Mouse (Mus musculus) embryonic facial prominence, embryonic 13.5 days (tissue): ENCODE results near the gene Csnk2a2. TPM values are rescaled to one million over a fixed set of nuclear protein-coding genes. Genes with fewer than 3 reads are reported as not detected.

Source experiments
- ATAC-seq: fragments of 200-750 bp; cut with Nextera tagmentation; 2 replicates; pipeline ENCODE4 v1.8.0; 2017; ENCODE audit warnings: low read depth; ENCODE audit not compliant: insufficient number of reproducible peaks, insufficient read depth, low FRiP score, low TSS enrichment
- H3K27ac ChIP-seq: fragments of 300-500 bp; sonication (generic); 2 replicates; pipeline ENCODE4 v1.5.1; 2015; ENCODE audit warnings: moderate library complexity, mild to moderate bottlenecking, inconsistent platforms
- H3K27me3 ChIP-seq: fragments of 300-500 bp; sonication (generic); 2 replicates; pipeline ENCODE4 v1.6.1; 2015; ENCODE audit warnings: mild to moderate bottlenecking, inconsistent platforms
- H3K36me3 ChIP-seq: fragments of 300-500 bp; sonication (generic); 2 replicates; pipeline ENCODE4 v1.6.1; 2015; ENCODE audit warnings: mild to moderate bottlenecking, inconsistent platforms
- H3K4me1 ChIP-seq: fragments of 300-500 bp; sonication (generic); 2 replicates; pipeline ENCODE4 v1.6.1; 2015; ENCODE audit warnings: inconsistent platforms
- H3K4me2 ChIP-seq: fragments of 300-500 bp; sonication (generic); 2 replicates; pipeline ENCODE4 v1.6.1; 2015; ENCODE audit warnings: moderate library complexity, mild to moderate bottlenecking, inconsistent platforms
- H3K4me3 ChIP-seq: fragments of 300-500 bp; sonication (generic); 2 replicates; pipeline ENCODE4 v1.5.1; 2015; ENCODE audit warnings: mild to moderate bottlenecking, inconsistent platforms
- H3K9ac ChIP-seq: fragments of 300-500 bp; sonication (generic); 2 replicates; pipeline ENCODE4 v1.6.1; 2015; ENCODE audit warnings: mild to moderate bottlenecking, inconsistent platforms
- H3K9me3 ChIP-seq: fragments of 300-500 bp; sonication (generic); 2 replicates; pipeline ENCODE4 v1.6.1; 2016; ENCODE audit warnings: inconsistent platforms
- WGBS: fragments of 180-500 bp; shearing (Covaris S2); methylation state at CpG from one replicate; pipeline ENCODE4 v1.1.7; 2015; ENCODE audit warnings: mixed read lengths; 5-methylcytosine and 5-hydroxymethylcytosine counted together
- polyA plus RNA-seq: library from polyadenylated mRNA; unstranded; fragments of >200 nt; fragmentation: Nextera tagmentation; extraction: Ambion mirVana; gene quantifications from 2 replicates; pipeline ENCODE4 v1.2.1, GENCODE M21; 2015

The Csnk2a2 gene
- polyA plus RNA-seq, 1 experiment from 2014 or later, result 14.6 TPM

GRCm38 (mm10) chr8:95409518-95409917 is 80.3 kb downstream of the Csnk2a2 start:
- H3K36me3 ChIP-seq, result no peaks in the 10 kb centered on the region

DNA sequence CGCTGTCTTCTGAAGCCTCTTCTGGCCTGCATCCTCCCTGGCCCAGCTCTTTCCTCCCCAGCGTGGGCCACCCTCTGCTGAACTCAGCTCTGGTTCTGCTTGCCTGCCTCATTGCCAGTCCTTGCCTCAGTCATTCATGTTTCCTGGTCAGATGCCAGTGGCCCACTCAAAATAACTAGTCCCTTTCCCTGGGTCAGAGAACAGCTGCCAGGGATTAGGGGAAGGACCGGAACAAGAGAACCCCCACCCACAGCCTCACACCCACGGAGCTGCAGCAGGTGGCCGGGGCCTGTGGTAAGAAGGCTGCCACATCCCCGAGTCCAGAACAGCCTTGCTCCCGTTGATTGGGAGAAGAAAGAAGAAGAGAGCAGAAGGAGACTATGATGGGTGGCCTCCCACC is 88.7 kb downstream of the Csnk2a2 start:
- H3K36me3 ChIP-seq, result no peaks in the 10 kb centered on the region
- H3K9ac ChIP-seq, result no peak overlapping the region
- ATAC-seq, result no peak
- peaks cover 14% of the 10 kb centered on the region for H3K4me1 ChIP-seq
- H3K4me3 ChIP-seq, result no peak overlapping the region
- no peak overlapping the region for H3K27ac ChIP-seq
- 82% methylated on average over 7 of the region's 7 CpGs for WGBS
- no peak overlapping the region for H3K4me2 ChIP-seq
- H3K27me3 ChIP-seq, result no peaks in the 10 kb centered on the region
- H3K9me3 ChIP-seq, result no peaks in the 10 kb centered on the region

More at GRCm38 (mm10) chr8:95409518-95409917, 80.3 kb downstream of the Csnk2a2 start:
- Histone ChIP-seq H3K9ac (no peak overlapping the region), H3K4me1 (peaks cover 8% of the 10 kb centered on the region; the same call in 1 of the 2 replicates), H3K4me3 (no peak overlapping the region), H3K27me3 (no peaks in the 10 kb centered on the region), H3K9me3 (no peaks in the 10 kb centered on the region), H3K4me2 (no peak overlapping the region), H3K27ac (no peak overlapping the region)
- ATAC-seq, result no peak
- WGBS, result 83% methylated on average over 5 of the region's 5 CpGs

DNA sequence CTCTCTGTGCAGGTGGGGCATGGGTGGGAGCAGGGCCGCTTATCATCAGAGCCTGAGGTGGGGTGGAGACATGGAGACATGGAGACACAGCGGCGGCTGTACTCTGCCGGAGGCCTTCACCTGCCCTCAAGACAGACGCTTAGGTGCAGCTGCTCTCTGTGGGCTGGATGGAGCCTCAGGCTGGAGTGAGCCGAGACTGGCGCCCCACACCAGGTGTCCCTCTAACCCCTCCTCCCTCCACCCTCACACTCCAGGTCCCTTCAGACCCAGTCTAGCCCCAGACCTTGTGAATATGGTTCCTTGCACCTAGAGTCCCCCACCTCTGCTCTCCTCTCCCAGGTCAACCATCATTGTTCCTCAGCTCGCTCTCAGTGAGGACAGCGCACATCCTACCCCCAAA is 90.7 kb downstream of the Csnk2a2 start:
- Histone ChIP-seq H3K27ac (no peak overlapping the region), H3K36me3 (no peaks in the 10 kb centered on the region), H3K9me3 (no peaks in the 10 kb centered on the region), H3K4me2 (no peak overlapping the region), H3K27me3 (no peaks in the 10 kb centered on the region), H3K4me1 (peaks cover 24% of the 10 kb centered on the region), H3K4me3 (no peak overlapping the region), H3K9ac (no peak overlapping the region)
- ATAC-seq, result no peak
- 80% methylated on average over 9 of the region's 9 CpGs for WGBS

GRCm38 (mm10) chr8:95397201-95397600 is 92.6 kb downstream of the Csnk2a2 start:
- Histone ChIP-seq H3K9ac (no peak overlapping the region), H3K4me2 (no peak overlapping the region), H3K27ac (peak overlapping the region; percentile 51; the same call in 1 of the 2 replicates), H3K36me3 (no peaks in the 10 kb centered on the region), H3K27me3 (no peaks in the 10 kb centered on the region), H3K4me3 (no peak overlapping the region), H3K4me1 (peaks cover 24% of the 10 kb centered on the region), H3K9me3 (no peaks in the 10 kb centered on the region)
- 34% methylated on average over 5 of the region's 5 CpGs for WGBS
- ATAC-seq, result no peak

GRCm38 (mm10) chr8:95396752-95397151 is 93.1 kb downstream of the Csnk2a2 start:
- Histone ChIP-seq H3K4me2 (no peak overlapping the region), H3K9me3 (no peaks in the 10 kb centered on the region), H3K4me1 (peaks cover 24% of the 10 kb centered on the region), H3K27ac (peak overlapping the region; percentile 51; the same call in 1 of the 2 replicates), H3K36me3 (no peaks in the 10 kb centered on the region), H3K4me3 (no peak overlapping the region), H3K27me3 (no peaks in the 10 kb centered on the region), H3K9ac (no peak overlapping the region)
- ATAC-seq, result no peak
- WGBS, result 44% methylated on average over 11 of the region's 11 CpGs

Other genes with a start within 250 kb of the Csnk2a2 start
- 0.14 and 0.54 TPM in 2 replicates for gene Cngb1, start 183.5 kb downstream of the Csnk2a2 start, polyA plus RNA-seq
- 1.0 TPM in 1 of 2 replicates, not detected in the other for gene Tepp, start 179.5 kb downstream of the Csnk2a2 start, polyA plus RNA-seq
- gene Zfp319, start 158.1 kb downstream of the Csnk2a2 start, polyA plus RNA-seq, result 9.7 and 10.9 TPM in 2 replicates
- gene Usb1, start 157.8 kb downstream of the Csnk2a2 start, polyA plus RNA-seq, result 44.2 and 45.2 TPM in 2 replicates
- 8.4 and 8.5 TPM in 2 replicates for gene Mmp15, start 137.8 kb downstream of the Csnk2a2 start, polyA plus RNA-seq
- gene Cfap20, start 55.2 kb downstream of the Csnk2a2 start, polyA plus RNA-seq, result 156 and 166 TPM in 2 replicates
- gene Ccdc113, start 44.0 kb upstream of the Csnk2a2 start, polyA plus RNA-seq, result 0.21 and 0.74 TPM in 2 replicates
- gene Prss54, start 86.3 kb upstream of the Csnk2a2 start, polyA plus RNA-seq, result not detected in 2 replicates
- gene Gins3, start 143.4 kb upstream of the Csnk2a2 start, polyA plus RNA-seq, result 24.8 and 29.9 TPM in 2 replicates
- 16.2 and 18.0 TPM in 2 replicates for gene Ndrg4, start 186.9 kb upstream of the Csnk2a2 start, polyA plus RNA-seq
- 20.3 and 21.0 TPM in 2 replicates for gene Setd6, start 225.8 kb upstream of the Csnk2a2 start, polyA plus RNA-seq